Mouse (Mus musculus) thymus, adult 2 months (tissue): ENCODE data around the gene Gm5737.

Source experiments
- CTCF ChIP-seq: fragments of 200-500 bp; IDR thresholded peaks from 2 replicates; pipeline ENCODE4 v1.5.1; 2012; ENCODE audit warnings: mild to moderate bottlenecking, control low read depth, low read length, moderate library complexity, borderline replicate concordance; ENCODE audit not compliant: control insufficient read depth, poor library complexity, insufficient read depth; ENCODE audit errors: extremely low read depth
- POLR2A ChIP-seq: fragments of 200-500 bp; IDR thresholded peaks from 2 replicates; pipeline ENCODE4 v1.6.1; 2012; ENCODE audit warnings: mild to moderate bottlenecking, low read length, control low read depth, moderate library complexity; ENCODE audit not compliant: control insufficient read depth, poor library complexity, insufficient read depth; ENCODE audit errors: extremely low read depth

- TF ChIP-seq CTCF: no peak
- TF ChIP-seq POLR2A: no peak
Observed at GRCm38 (mm10) chr7:120875540-120876388, 63.6 kb downstream of the Gm5737 start.
